Mouse (Mus musculus) v-Abl transformed pro-B cells (cell line): ENCODE results near the gene Txndc9.

Experiments
- in situ Hi-C, 2 experiments: fragments of 400-800 bp; cut with MboI; formaldehyde crosslinking; loops; one replicate each; pipeline ENCODE4 v1.15.1; 2025; ENCODE audit not compliant: unreplicated experiment in 2 of 2

The Txndc9 gene

GRCm38 (mm10) chr1:37985764-37986323, 11.8 kb downstream of the Txndc9 start:
- in situ Hi-C loops = loop anchor here (5.0 to 25.0 kb wide), 4 partner anchors 89 to 549 kb away; partner anchors contain the start of genes Coa5 (in 1 of the 2) and Unc50 (in 1 of the 2)

DNA sequence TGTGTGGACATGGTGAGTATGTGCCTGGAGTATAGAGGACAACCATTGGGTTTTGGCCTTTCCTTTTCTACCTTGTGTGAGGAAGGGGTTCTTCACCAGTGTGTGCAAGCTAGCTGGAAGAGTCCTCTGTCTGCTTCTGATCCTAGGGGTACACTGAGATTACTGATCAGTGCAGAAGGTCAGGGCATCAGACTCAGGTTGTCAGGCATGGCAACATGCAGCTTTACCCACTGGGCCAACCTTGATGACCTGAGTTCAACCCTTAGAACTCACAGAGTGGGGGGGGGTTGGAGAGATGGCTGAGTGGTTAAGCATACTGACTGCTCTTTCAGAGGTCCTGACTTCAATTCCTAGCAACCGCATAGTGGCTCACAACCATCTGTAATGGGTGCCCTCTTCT, 13.4 kb downstream of the Txndc9 start:
- in situ Hi-C loops = loop anchor here (10.0 to 25.0 kb wide), 3 partner anchors 297 to 547 kb away; partner anchors contain the start of genes Coa5 (in 1 of the 2) and Unc50 (in 1 of the 2)

DNA sequence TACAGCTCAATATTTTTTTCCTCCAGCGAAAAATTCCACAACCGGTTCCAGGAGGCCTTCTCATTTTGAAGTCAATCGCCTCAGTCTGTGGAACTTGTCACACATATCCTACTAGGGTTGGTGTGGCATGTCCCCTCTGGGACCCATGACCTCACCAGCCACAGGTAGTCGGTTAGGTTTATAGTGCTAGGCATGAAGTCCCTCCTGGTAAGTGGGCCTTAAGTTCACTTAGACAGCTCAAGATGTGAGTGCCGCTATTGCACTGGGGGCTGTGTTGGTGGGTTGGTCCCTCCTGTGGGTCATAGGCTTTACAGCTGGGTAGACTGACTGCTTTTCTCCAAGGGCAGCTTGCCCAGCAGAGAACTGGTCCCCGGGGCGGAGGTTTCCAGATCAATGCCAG, 20.4 kb downstream of the Txndc9 start:
- in situ Hi-C loops = loop anchor here in 1 of 2 experiments (25.0 kb wide), 2 partner anchors 290 to 540 kb away; partner anchors contain the start of genes Coa5 and Unc50

DNA sequence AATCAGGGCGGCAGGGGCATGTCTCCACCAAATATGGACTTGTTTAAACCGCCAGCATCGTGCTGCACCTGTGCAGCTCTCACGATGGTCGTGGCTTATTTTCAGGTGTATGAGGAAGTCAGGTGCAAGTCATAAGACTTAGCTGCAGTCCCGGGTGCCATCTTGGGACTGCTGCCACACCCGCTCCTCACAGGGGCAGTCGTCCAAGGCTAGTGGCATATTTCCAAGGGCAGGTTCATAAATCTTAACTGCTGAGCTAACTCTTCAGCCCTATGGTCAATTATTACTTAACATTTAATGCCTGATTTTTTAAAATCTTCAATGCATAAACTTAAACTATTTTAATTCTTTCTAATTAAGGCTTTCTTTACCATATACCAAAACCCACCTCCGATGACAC, 21.0 kb downstream of the Txndc9 start:
- in situ Hi-C loops = loop anchor here in 1 of 2 experiments (25.0 kb wide), 2 partner anchors 289 to 539 kb away; partner anchors contain the start of genes Coa5 and Unc50

DNA sequence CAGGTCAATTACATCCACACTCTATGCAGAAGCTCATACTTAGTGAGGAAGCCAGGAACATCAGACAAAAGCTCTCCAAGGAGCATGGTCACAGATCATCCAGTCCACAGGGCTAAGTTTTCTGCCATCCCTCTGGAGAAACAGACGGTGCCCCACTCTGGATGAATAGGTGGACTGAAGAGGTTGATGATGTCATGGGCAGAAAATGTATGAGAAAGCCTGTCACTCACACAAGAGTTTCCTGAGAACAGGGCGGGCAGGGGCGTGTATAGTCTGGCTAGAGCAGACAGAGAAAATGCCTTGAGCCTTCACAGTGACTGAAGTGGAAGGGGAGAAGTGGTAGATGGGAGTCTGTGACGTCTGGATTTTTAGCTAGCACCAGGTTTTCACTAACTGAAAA, 26.2 kb downstream of the Txndc9 start:
- in situ Hi-C loops = no loop called here

DNA sequence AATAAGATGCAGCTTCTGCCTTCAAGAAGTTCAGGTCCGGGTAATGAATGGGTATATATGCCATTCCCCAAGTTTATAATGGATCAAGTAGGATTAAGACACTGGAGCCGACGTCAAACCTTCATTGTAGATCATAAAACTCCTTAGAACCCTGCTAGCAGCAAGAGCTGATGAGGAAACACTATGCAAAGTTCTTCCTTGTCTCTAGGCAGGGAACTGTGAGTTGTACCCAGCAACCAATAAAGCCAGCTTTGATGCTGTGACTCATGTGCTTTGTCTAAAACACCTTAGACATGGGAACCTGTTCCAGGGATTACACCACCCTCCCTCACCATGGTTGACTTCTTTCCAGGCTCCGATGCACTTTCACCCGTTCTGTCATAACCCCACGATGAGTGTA, 28.9 kb downstream of the Txndc9 start:
- in situ Hi-C loops = no loop called here

DNA sequence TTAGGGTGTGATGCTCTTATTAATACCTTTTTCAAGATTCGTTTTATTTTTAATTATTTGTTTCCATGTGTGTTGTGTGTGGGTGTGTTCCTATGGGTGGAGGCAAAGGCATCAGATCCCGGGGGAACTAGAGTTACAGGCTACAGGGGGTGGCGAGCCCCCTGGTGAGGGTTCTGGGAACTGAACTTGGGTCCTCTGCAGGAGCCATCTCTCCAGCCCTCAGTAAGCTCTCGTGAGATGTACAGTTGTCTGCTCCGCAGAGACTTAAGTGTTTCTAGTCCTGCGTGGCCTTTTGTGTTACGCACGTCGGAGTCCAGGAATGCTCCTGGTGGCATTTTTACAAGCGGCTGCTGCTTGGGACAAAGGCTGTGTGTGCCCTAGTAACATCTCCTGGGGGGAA, 32.1 kb downstream of the Txndc9 start:
- in situ Hi-C loops = no loop called here

- in situ Hi-C loops = no loop called here
Measured at GRCm38 (mm10) chr1:37959486-37959885, 38.2 kb downstream of the Txndc9 start.

GRCm38 (mm10) chr1:37958516-37958915, 39.2 kb downstream of the Txndc9 start:
- in situ Hi-C loops = no loop called here

DNA sequence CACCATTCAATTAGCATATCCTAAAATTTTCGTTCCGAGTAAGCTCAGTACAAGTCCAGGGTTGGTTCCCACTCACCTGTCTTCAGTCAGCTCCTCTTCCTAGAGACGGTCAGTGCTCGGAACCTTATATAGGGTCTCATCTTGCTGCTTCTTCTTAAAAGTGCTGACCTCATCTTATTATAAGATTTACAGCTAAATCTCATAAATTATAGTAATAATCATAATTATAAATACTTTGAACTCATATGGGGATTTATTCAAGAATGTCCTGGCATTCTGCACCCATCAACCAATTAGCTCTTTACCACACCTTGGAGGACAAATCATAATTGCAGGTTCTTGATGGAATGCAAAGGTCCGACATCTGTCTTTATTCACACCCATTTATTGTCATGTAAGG, 40.0 kb downstream of the Txndc9 start, which contains the start of gene Lyg1:
Gene Lyg1 (minus strand): TSS at position 101 of the 400 bp plus-strand sequence.
- in situ Hi-C loops = no loop called here

DNA sequence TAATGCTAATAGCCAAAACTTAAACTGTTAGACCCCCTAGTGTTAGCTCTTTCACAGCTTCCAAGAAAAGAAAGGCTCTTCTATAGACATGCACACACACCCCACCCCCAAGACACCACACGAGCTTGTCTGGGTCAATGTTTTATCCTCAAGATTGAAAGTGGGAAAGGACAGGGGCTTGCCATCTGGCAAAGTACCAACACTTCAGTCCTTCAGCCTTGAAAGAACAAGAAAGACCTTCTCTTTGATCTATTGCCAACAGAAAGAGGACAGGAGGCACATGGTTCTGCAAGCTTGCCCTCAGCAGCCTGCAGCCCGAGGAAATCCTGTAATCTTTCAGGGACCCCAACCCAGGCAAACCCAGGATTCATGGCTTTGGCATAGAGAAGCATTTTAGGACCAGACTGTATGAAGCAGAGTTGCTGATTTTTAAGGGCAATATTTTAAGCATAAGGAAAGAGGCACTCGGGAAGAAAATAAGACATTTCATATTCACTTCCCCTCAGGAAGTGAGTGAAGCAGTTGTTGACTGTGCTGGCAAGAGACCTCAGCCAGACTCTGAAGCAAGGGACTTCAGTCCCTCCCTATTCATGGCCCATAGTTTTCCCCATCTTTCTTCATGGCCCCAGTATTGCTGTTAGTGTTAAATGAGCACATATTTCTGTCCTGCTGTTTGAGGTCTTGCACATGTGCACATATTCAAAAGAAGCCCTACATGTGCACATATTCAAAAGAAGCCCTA, 40.8 kb downstream of the Txndc9 start:
- in situ Hi-C loops = no loop called here

GRCm38 (mm10) chr1:37955251-37955650, 42.4 kb downstream of the Txndc9 start:
- in situ Hi-C loops = no loop called here

GRCm38 (mm10) chr1:37954786-37955185, 42.9 kb downstream of the Txndc9 start:
- in situ Hi-C loops = no loop called here

GRCm38 (mm10) chr1:37948906-37949305, 48.8 kb downstream of the Txndc9 start:
- in situ Hi-C loops = no loop called here
